Comparison of ENCODE assay signal across 38 mouse cellular contexts in genomic region chr8:124551011-124551661, GRCm38 (mm10). TPM values are rescaled to one million over a fixed set of nuclear protein-coding genes. Genes with fewer than 3 reads are reported as not detected.
DNase-seq lines count a peak whose midpoint lies in the region; ATAC-seq and TF ChIP-seq lines count a peak whose summit lies in the region.
"Had no signal": no experiment of that assay in that cellular context is flagged by ENCODE, and none has a peak within 500 bp of the region (broad histone marks: within the 10 kb centered on the region; RNA-seq: fewer than 3 reads in every experiment).

No protein-coding gene starts in this region.

- no peak overlapping the region for H3K4me3 ChIP-seq in hindbrain, postnatal 0 days (ENCODE audit: low read length)
- H3K4me3 ChIP-seq in hindbrain, embryonic 14.5 days (replicated peaks; ENCODE audit: low read length): no peak overlapping the region
- no peak overlapping the region for H3K4me3 ChIP-seq in cortical plate, adult 2 months (ENCODE audit: insufficient read depth, low read length)
- H3K4me3 ChIP-seq: embryonic facial prominence, embryonic 10.5 days; embryonic facial prominence, embryonic 15.5 days; forebrain, embryonic 13.5 days; heart, embryonic 10.5 days; heart, embryonic 15.5 days; kidney, embryonic 15.5 days; neural tube, embryonic 15.5 days had no signal

- H3K27me3 ChIP-seq in hindbrain, postnatal 0 days (ENCODE audit: insufficient read depth, low read length): no peaks in the 10 kb centered on the region
- no peaks in the 10 kb centered on the region for H3K27me3 ChIP-seq in hindbrain, embryonic 14.5 days (ENCODE audit: control insufficient read depth, insufficient read depth, low read length)
- H3K27me3 ChIP-seq: CH12.LX; embryonic facial prominence, embryonic 15.5 days; forebrain, embryonic 13.5 days; heart, embryonic 15.5 days; kidney, embryonic 15.5 days; neural tube, embryonic 15.5 days had no signal

- ATAC-seq in cerebellum, adult (ENCODE audit: insufficient number of reproducible peaks, low FRiP score, low TSS enrichment): no peak
- ATAC-seq in hindbrain, postnatal 0 days: peak; percentile 89
- no peak for ATAC-seq in hindbrain, embryonic 14.5 days (ENCODE audit: low FRiP score)
- ATAC-seq: activated CD4-positive, CD25-positive, alpha-beta regulatory T cell, adult 4 months; forebrain, embryonic 13.5 days; inflammation-experienced regulatory T-cells, adult 6 months had no signal

- H3K27ac ChIP-seq in hindbrain, postnatal 0 days: peak overlapping the region; percentile 64; the same call in 1 of the 2 replicates
- H3K27ac ChIP-seq in hindbrain, embryonic 14.5 days: no peak overlapping the region
- H3K27ac ChIP-seq in cortical plate, adult 2 months (ENCODE audit: insufficient read depth, low read length): peak overlapping the region; percentile 67; the same call in 1 of the 2 replicates
- H3K27ac ChIP-seq: embryonic facial prominence, embryonic 10.5 days; embryonic facial prominence, embryonic 15.5 days; forebrain, embryonic 13.5 days; heart, embryonic 10.5 days; heart, embryonic 15.5 days; kidney, embryonic 15.5 days; liver, embryonic 14.5 days; macrophage; neural tube, embryonic 15.5 days had no signal

- H3K4me2 ChIP-seq in hindbrain, postnatal 0 days (ENCODE audit: low read depth, low read length): no peak overlapping the region
- H3K4me2 ChIP-seq in hindbrain, embryonic 14.5 days (replicated peaks): no peak overlapping the region
- H3K4me2 ChIP-seq: embryonic facial prominence, embryonic 15.5 days; forebrain, embryonic 13.5 days; heart, embryonic 15.5 days; kidney, embryonic 15.5 days; neural tube, embryonic 15.5 days had no signal

- H3K4me1 ChIP-seq in hindbrain, postnatal 0 days (ENCODE audit: insufficient read depth, low read length): 0 out of 2 replicates have a peak, but pooled peaks cover 2% of the 10 kb centered on the region
- no peaks in the 10 kb centered on the region; the same call in 1 of the 2 replicates for H3K4me1 ChIP-seq in hindbrain, embryonic 14.5 days (replicated peaks; ENCODE audit: control insufficient read depth, insufficient read depth, low read length)
- H3K4me1 ChIP-seq in cortical plate, adult 2 months (ENCODE audit: control insufficient read depth, insufficient read depth, low read length): peaks cover 15% of the 10 kb centered on the region
- H3K4me1 ChIP-seq: embryonic facial prominence, embryonic 15.5 days; forebrain, embryonic 13.5 days; kidney, embryonic 15.5 days had no signal

- intact Hi-C loops in left cerebral cortex, postnatal 14 days (cut with DNase I): no loop called here

- 78% methylated on average over 15 of the region's 15 CpGs for WGBS in hindbrain, postnatal 0 days
- WGBS in hindbrain, embryonic 14.5 days: 86% methylated on average over 15 of the region's 15 CpGs

- no peak for TF ChIP-seq POLR2A in cortical plate, adult 2 months (IDR thresholded peaks at IDR 0.05; ENCODE audit: extremely low read depth, insufficient read depth, low read length)

- no peak for TF ChIP-seq CTCF in hindbrain, postnatal 0 days (IDR thresholded peaks at IDR 0.05; ENCODE audit: low read depth)
- no peak for TF ChIP-seq CTCF in cortical plate, adult 2 months (IDR thresholded peaks at IDR 0.05; ENCODE audit: extremely low read depth, insufficient read depth, low read length)

- no peaks in the 10 kb centered on the region for H3K9me3 ChIP-seq in hindbrain, postnatal 0 days (ENCODE audit: low read length)
- H3K9me3 ChIP-seq in hindbrain, embryonic 14.5 days (ENCODE audit: control insufficient read depth, low read length): no peaks in the 10 kb centered on the region
- H3K9me3 ChIP-seq: embryonic facial prominence, embryonic 10.5 days; embryonic facial prominence, embryonic 15.5 days; forebrain, embryonic 13.5 days; heart, embryonic 10.5 days; heart, embryonic 15.5 days; kidney, embryonic 15.5 days; neural tube, embryonic 15.5 days had no signal

- DNase-seq in cerebellum, adult 11-12 months: peak; percentile 36
- peak; percentile 77 for DNase-seq in hindbrain, postnatal 0 days (ENCODE audit: low spot score)
- DNase-seq in hindbrain, embryonic 14.5 days (ENCODE audit: low spot score): no peak
- DNase-seq in left cerebral cortex, postnatal 14 days (ENCODE audit: low spot score in 2 of 2): peak; percentile 60 to 64
- DNase-seq in left cerebral cortex, adult 11 months (ENCODE audit: low spot score): no peak
- DNase-seq: adrenal gland, adult 2 months; adrenal gland, postnatal 36 days; gastrocnemius, postnatal 14 days; kidney, adult 18-20 months; kidney, postnatal 25 days; liver; lung, adult 2 months; lung, postnatal 10 days; midbrain, embryonic 14.5 days; spleen, adult 18-20 months; thymus, postnatal 14 days had no signal

- no peak overlapping the region for H3K9ac ChIP-seq in hindbrain, postnatal 0 days (replicated peaks; ENCODE audit: low read length)
- no peak overlapping the region for H3K9ac ChIP-seq in hindbrain, embryonic 14.5 days
- H3K9ac ChIP-seq: embryonic facial prominence, embryonic 15.5 days; forebrain, embryonic 13.5 days; heart, embryonic 15.5 days; kidney, embryonic 15.5 days; liver, embryonic 14.5 days; neural tube, embryonic 15.5 days had no signal

- peaks cover 58% of the 10 kb centered on the region for H3K36me3 ChIP-seq in hindbrain, postnatal 0 days (ENCODE audit: insufficient read depth, low read length)
- H3K36me3 ChIP-seq in hindbrain, embryonic 14.5 days (replicated peaks; ENCODE audit: control insufficient read depth, insufficient read depth): peaks cover 66% of the 10 kb centered on the region

RNA-seq across cellular contexts. Expression of gene Agt, which starts 18.4 kb away (rescaled TPM):
- 101 and 162 TPM in 2 replicates for total RNA-seq in hindbrain, postnatal 0 days (2014; rRNA removed)
- 95.3 and 112 TPM in 2 replicates for polyA plus RNA-seq in hindbrain, postnatal 0 days (2015; fragmentation: Nextera tagmentation; extraction: Ambion mirVana)
- polyA plus RNA-seq in hindbrain, embryonic 14.5 days (2014; fragmentation: Nextera tagmentation; extraction: Ambion mirVana): 0.76 and 1.1 TPM in 2 replicates
- total RNA-seq in left cerebral cortex, postnatal 14 days (2021): 10 to 100 TPM; 13.3 to 20.7 TPM
- 16.6 and 17.2 TPM in 2 replicates for polyA plus RNA-seq in cortical plate, adult 2 months (2012; rRNA removed)
- total RNA-seq: CH12.LX; ES-E14; granulocyte monocyte progenitor cell, adult 5-6 weeks; megakaryocyte-erythroid progenitor cell, adult 5-6 weeks had no signal
- polyA plus RNA-seq: activated CD4-positive, CD25-positive, alpha-beta regulatory T cell, adult 4 months; C2C12; forebrain, embryonic 13.5 days; inflammation-experienced regulatory T-cells, adult 6 months; limb, embryonic 11.5 days; macrophage had no signal

RNA-seq across cellular contexts. Expression of gene Capn9, which starts 24.8 kb away (rescaled TPM):
- not detected in 2 replicates for total RNA-seq in hindbrain, postnatal 0 days (2014; rRNA removed)
- polyA plus RNA-seq in hindbrain, postnatal 0 days (2015; fragmentation: Nextera tagmentation; extraction: Ambion mirVana): 0.29 and 0.39 TPM in 2 replicates
- polyA plus RNA-seq in hindbrain, embryonic 14.5 days (2014; fragmentation: Nextera tagmentation; extraction: Ambion mirVana): 0.11 and 0.53 TPM in 2 replicates
- total RNA-seq in left cerebral cortex, postnatal 14 days (2021): not detected
- polyA plus RNA-seq in cortical plate, adult 2 months (2012; rRNA removed): 0.04 and 0.09 TPM in 2 replicates
- total RNA-seq: CH12.LX; ES-E14; granulocyte monocyte progenitor cell, adult 5-6 weeks; heart, postnatal 25 days; megakaryocyte-erythroid progenitor cell, adult 5-6 weeks had no signal
- polyA plus RNA-seq: activated CD4-positive, CD25-positive, alpha-beta regulatory T cell, adult 4 months; brain, embryonic 14.5 days; C2C12; embryonic facial prominence, embryonic 10.5 days; heart, embryonic 10.5 days; hindbrain, embryonic 11.5 days; inflammation-experienced regulatory T-cells, adult 6 months; limb, embryonic 11.5 days; liver, embryonic 14.5 days; macrophage had no signal

RNA-seq across cellular contexts. Expression of gene Cog2, which starts 30.6 kb away (rescaled TPM):
- total RNA-seq in hindbrain, postnatal 0 days (2014; rRNA removed): 29.4 and 30.0 TPM in 2 replicates
- 17.3 and 21.4 TPM in 2 replicates for polyA plus RNA-seq in hindbrain, postnatal 0 days (2015; fragmentation: Nextera tagmentation; extraction: Ambion mirVana)
- 32.5 and 34.7 TPM in 2 replicates for polyA plus RNA-seq in hindbrain, embryonic 14.5 days (2014; fragmentation: Nextera tagmentation; extraction: Ambion mirVana)
- 10 to 100 TPM; 30.4 to 32.1 TPM for total RNA-seq in left cerebral cortex, postnatal 14 days (2021)
- 27.0 and 29.0 TPM in 2 replicates for polyA plus RNA-seq in cortical plate, adult 2 months (2012; rRNA removed)

Comparison
In these comparisons a context has a peak if more than half of its experiments do, and no peak if none do; other contexts are left out.
1. DNase-seq: peak in cerebellum, adult 11-12 months (single experiment), hindbrain, postnatal 0 days (single experiment) and left cerebral cortex, postnatal 14 days (2 of 2); none in hindbrain, embryonic 14.5 days (single experiment) and left cerebral cortex, adult 11 months (single experiment).